Mouse (Mus musculus): ENCODE measurements around the gene Sf3a2. TPM values are rescaled to one million over a fixed set of nuclear protein-coding genes. Genes with fewer than 3 reads are reported as not detected.
A peak's percentile ranks its signal among the peaks of the same experiment; 100 is the strongest.

The Sf3a2 gene
- polyA plus RNA-seq, 1 experiment from 2014 or later = 62.3 TPM

DNA sequence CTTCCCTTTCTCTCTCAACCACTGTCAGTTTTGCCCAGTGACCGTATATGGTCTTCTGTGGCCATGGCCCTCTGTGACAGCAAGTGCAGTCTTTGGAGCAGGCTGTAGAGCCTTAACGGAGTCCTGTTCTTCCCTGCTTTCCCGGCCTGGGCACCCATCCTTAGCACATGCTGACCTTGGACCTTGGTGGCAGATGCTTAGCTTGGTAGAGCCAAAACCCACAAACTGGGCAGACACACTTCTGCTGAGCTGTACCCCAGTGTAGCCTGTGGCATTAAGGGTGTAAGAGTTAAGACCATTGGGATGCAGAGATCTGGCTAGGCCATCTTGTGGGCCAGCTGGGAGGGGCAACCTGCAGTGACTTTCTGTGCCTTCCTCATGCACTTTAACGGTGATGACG, 24.2 kb upstream of the Sf3a2 start:
- Histone ChIP-seq H3K27ac (ENCODE audit: low read length) (peak overlapping the region; percentile 62), H3K9ac (ENCODE audit: low read depth, low read length) (no peak overlapping the region), H3K36me3 (ENCODE audit: control insufficient read depth, insufficient read depth, low read length) (peaks cover 31% of the 10 kb centered on the region), H3K9me3 (ENCODE audit: control insufficient read depth, low read length) (no peaks in the 10 kb centered on the region), H3K4me1 (ENCODE audit: control insufficient read depth, insufficient read depth, low read length) (0 out of 2 replicates have a peak, but pooled peaks cover 5% of the 10 kb centered on the region), H3K4me2 (ENCODE audit: low read depth, low read length) (no peak overlapping the region), H3K27me3 (replicated peaks; ENCODE audit: control insufficient read depth, insufficient read depth, low read length) (no peaks in the 10 kb centered on the region), H3K4me3 (ENCODE audit: low read length) (no peak overlapping the region)
- WGBS = 84% methylated on average over 5 of the region's 5 CpGs
- no peak for ATAC-seq

GRCm38 (mm10) chr10:80774549-80774948, 23.4 kb upstream of the Sf3a2 start:
- WGBS = 48% methylated on average over 2 of the region's 2 CpGs
- H3K9ac ChIP-seq (ENCODE audit: low read depth, low read length) = no peak overlapping the region

GRCm38 (mm10) chr10:80774981-80775380, 23.0 kb upstream of the Sf3a2 start:
- 91% methylated on average over 4 of the region's 4 CpGs for WGBS
- Histone ChIP-seq H3K4me3 (ENCODE audit: low read length) (no peak overlapping the region), H3K4me1 (ENCODE audit: control insufficient read depth, insufficient read depth, low read length) (0 out of 2 replicates have a peak, but pooled peaks cover 5% of the 10 kb centered on the region), H3K9me3 (ENCODE audit: control insufficient read depth, low read length) (no peaks in the 10 kb centered on the region), H3K27me3 (replicated peaks; ENCODE audit: control insufficient read depth, insufficient read depth, low read length) (no peaks in the 10 kb centered on the region), H3K4me2 (ENCODE audit: low read depth, low read length) (no peak overlapping the region), H3K9ac (ENCODE audit: low read depth, low read length) (no peak overlapping the region), H3K27ac (ENCODE audit: low read length) (no peak overlapping the region), H3K36me3 (ENCODE audit: control insufficient read depth, insufficient read depth, low read length) (peaks cover 24% of the 10 kb centered on the region)
- ATAC-seq = peak; percentile 35

More at GRCm38 (mm10) chr10:80774549-80774948, 23.4 kb upstream of the Sf3a2 start:
- Histone ChIP-seq H3K4me2 (ENCODE audit: low read depth, low read length) (no peak overlapping the region), H3K27me3 (replicated peaks; ENCODE audit: control insufficient read depth, insufficient read depth, low read length) (no peaks in the 10 kb centered on the region), H3K4me3 (ENCODE audit: low read length) (no peak overlapping the region), H3K36me3 (ENCODE audit: control insufficient read depth, insufficient read depth, low read length) (peaks cover 28% of the 10 kb centered on the region), H3K27ac (ENCODE audit: low read length) (peak overlapping the region; percentile 62), H3K9me3 (ENCODE audit: control insufficient read depth, low read length) (no peaks in the 10 kb centered on the region), H3K4me1 (ENCODE audit: control insufficient read depth, insufficient read depth, low read length) (0 out of 2 replicates have a peak, but pooled peaks cover 5% of the 10 kb centered on the region)
- peak; percentile 85 for ATAC-seq

GRCm38 (mm10) chr10:80775731-80776130, 22.3 kb upstream of the Sf3a2 start:
- H3K4me3 ChIP-seq (ENCODE audit: low read length) = no peak overlapping the region
- peaks cover 24% of the 10 kb centered on the region for H3K36me3 ChIP-seq (ENCODE audit: control insufficient read depth, insufficient read depth, low read length)
- no peaks in the 10 kb centered on the region for H3K27me3 ChIP-seq (replicated peaks; ENCODE audit: control insufficient read depth, insufficient read depth, low read length)
- 93% methylated on average over 4 of the region's 4 CpGs for WGBS
- no peak for ATAC-seq
- no peak overlapping the region for H3K9ac ChIP-seq (ENCODE audit: low read depth, low read length)
- H3K4me1 ChIP-seq (ENCODE audit: control insufficient read depth, insufficient read depth, low read length) = 0 out of 2 replicates have a peak, but pooled peaks cover 5% of the 10 kb centered on the region
- H3K4me2 ChIP-seq (ENCODE audit: low read depth, low read length) = no peak overlapping the region
- no peak overlapping the region for H3K27ac ChIP-seq (ENCODE audit: low read length)
- no peaks in the 10 kb centered on the region for H3K9me3 ChIP-seq (ENCODE audit: control insufficient read depth, low read length)

GRCm38 (mm10) chr10:80776358-80776869, 21.6 kb upstream of the Sf3a2 start:
- H3K4me3 ChIP-seq (ENCODE audit: low read length) = no peak overlapping the region
- H3K27ac ChIP-seq (ENCODE audit: low read length) = no peak overlapping the region
- H3K27me3 ChIP-seq (replicated peaks; ENCODE audit: control insufficient read depth, insufficient read depth, low read length) = no peaks in the 10 kb centered on the region
- 88% methylated on average over 6 of the region's 6 CpGs for WGBS
- no peak overlapping the region for H3K4me2 ChIP-seq (ENCODE audit: low read depth, low read length)
- H3K4me1 ChIP-seq (ENCODE audit: control insufficient read depth, insufficient read depth, low read length) = 0 out of 2 replicates have a peak, but pooled peaks cover 5% of the 10 kb centered on the region
- no peak for ATAC-seq
- H3K9me3 ChIP-seq (ENCODE audit: control insufficient read depth, low read length) = no peaks in the 10 kb centered on the region
- H3K36me3 ChIP-seq (ENCODE audit: control insufficient read depth, insufficient read depth, low read length) = peaks cover 22% of the 10 kb centered on the region
- H3K9ac ChIP-seq (ENCODE audit: low read depth, low read length) = no peak overlapping the region

DNA sequence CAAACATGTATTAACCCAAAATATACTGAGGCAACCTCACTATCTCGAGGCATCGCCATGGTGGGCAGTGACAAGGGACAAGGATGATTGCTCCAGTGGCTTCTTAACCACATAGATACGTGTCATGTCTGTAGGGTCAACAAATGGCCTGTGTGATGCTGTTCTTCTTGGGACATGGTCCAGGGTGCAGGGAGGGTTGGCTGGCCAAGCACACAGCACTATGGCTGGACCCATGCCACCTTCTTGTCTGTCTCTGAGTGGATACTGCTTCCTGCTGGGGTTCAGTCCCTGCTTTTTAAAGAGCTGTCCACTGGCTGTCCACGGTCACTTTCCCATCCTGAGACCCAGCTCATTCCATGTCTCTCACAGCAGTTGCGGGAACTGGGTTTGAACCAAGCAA, 20.9 kb upstream of the Sf3a2 start:
- WGBS = 95% methylated on average over 5 of the region's 5 CpGs
- Histone ChIP-seq H3K36me3 (ENCODE audit: control insufficient read depth, insufficient read depth, low read length) (peaks cover 18% of the 10 kb centered on the region), H3K9me3 (ENCODE audit: control insufficient read depth, low read length) (no peaks in the 10 kb centered on the region), H3K4me3 (ENCODE audit: low read length) (no peak overlapping the region), H3K27me3 (replicated peaks; ENCODE audit: control insufficient read depth, insufficient read depth, low read length) (no peaks in the 10 kb centered on the region), H3K27ac (ENCODE audit: low read length) (no peak overlapping the region), H3K4me1 (ENCODE audit: control insufficient read depth, insufficient read depth, low read length) (0 out of 2 replicates have a peak, but pooled peaks cover 5% of the 10 kb centered on the region), H3K9ac (ENCODE audit: low read depth, low read length) (no peak overlapping the region), H3K4me2 (ENCODE audit: low read depth, low read length) (no peak overlapping the region)
- ATAC-seq = no peak

DNA sequence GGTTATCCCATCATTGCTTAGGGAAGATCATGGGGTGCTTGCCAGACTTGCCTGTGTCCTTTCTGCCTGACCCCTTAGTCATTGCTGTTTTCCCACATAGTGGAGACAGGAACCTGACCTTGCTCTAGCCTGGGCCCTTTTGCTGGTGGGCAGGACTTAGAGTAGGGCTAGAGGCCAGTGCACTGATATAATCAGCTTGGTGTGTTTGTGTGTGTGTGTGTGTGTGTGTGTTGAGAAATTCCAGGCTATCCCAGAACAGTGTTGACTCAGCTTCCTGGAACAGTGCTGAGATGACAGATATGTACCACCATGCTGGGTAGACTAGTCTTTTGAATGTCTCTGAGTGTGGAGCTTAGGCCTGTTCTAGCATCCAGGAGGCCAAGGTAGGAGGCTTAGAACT, 18.4 kb upstream of the Sf3a2 start:
- Histone ChIP-seq H3K27me3 (replicated peaks; ENCODE audit: control insufficient read depth, insufficient read depth, low read length) (no peaks in the 10 kb centered on the region), H3K9ac (ENCODE audit: low read depth, low read length) (no peak overlapping the region), H3K4me1 (ENCODE audit: control insufficient read depth, insufficient read depth, low read length) (0 out of 2 replicates have a peak, but pooled peaks cover under 1% of the 10 kb centered on the region), H3K9me3 (ENCODE audit: control insufficient read depth, low read length) (no peaks in the 10 kb centered on the region), H3K27ac (ENCODE audit: low read length) (no peak overlapping the region), H3K4me2 (ENCODE audit: low read depth, low read length) (no peak overlapping the region), H3K4me3 (ENCODE audit: low read length) (no peak overlapping the region), H3K36me3 (ENCODE audit: control insufficient read depth, insufficient read depth, low read length) (peaks cover 22% of the 10 kb centered on the region)
- no peak for ATAC-seq

GRCm38 (mm10) chr10:80784302-80784701, 13.7 kb upstream of the Sf3a2 start:
- H3K9me3 ChIP-seq (ENCODE audit: control insufficient read depth, low read length) = no peaks in the 10 kb centered on the region
- ATAC-seq = no peak
- H3K4me3 ChIP-seq (ENCODE audit: low read length) = no peak overlapping the region
- no peaks in the 10 kb centered on the region for H3K4me1 ChIP-seq (ENCODE audit: control insufficient read depth, insufficient read depth, low read length)
- 98% methylated on average over 2 of the region's 2 CpGs for WGBS
- no peak overlapping the region for H3K27ac ChIP-seq (ENCODE audit: low read length)
- H3K9ac ChIP-seq (ENCODE audit: low read depth, low read length) = no peak overlapping the region
- H3K27me3 ChIP-seq (replicated peaks; ENCODE audit: control insufficient read depth, insufficient read depth, low read length) = no peaks in the 10 kb centered on the region
- H3K36me3 ChIP-seq (ENCODE audit: control insufficient read depth, insufficient read depth, low read length) = peaks cover 45% of the 10 kb centered on the region
- H3K4me2 ChIP-seq (ENCODE audit: low read depth, low read length) = no peak overlapping the region

DNA sequence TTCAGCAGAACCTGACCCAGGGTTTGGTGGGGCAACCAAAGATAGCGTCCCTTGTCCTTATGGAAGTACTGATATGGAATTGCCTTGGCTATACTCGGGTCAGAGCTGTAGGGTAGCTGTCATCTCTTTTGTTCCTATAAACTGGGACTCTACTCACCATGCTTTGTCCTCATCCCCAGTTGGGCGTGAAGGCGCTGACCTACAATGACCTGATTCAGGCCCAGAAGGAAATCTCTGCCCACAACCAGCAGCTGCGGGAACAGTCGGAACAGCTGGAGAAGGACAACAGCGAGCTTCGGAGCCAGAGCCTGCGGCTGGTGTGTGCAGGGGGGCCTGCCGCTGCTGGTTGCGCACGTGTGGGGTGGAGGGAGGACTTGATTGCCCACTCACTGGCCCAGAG, 13.1 kb upstream of the Sf3a2 start:
- no peak overlapping the region for H3K27ac ChIP-seq (ENCODE audit: low read length)
- WGBS = 88% methylated on average over 12 of the region's 12 CpGs
- H3K4me2 ChIP-seq (ENCODE audit: low read depth, low read length) = no peak overlapping the region
- H3K9ac ChIP-seq (ENCODE audit: low read depth, low read length) = no peak overlapping the region
- no peak for ATAC-seq
- no peaks in the 10 kb centered on the region for H3K4me1 ChIP-seq (ENCODE audit: control insufficient read depth, insufficient read depth, low read length)
- H3K4me3 ChIP-seq (ENCODE audit: low read length) = no peak overlapping the region
- H3K9me3 ChIP-seq (ENCODE audit: control insufficient read depth, low read length) = no peaks in the 10 kb centered on the region
- no peaks in the 10 kb centered on the region for H3K27me3 ChIP-seq (replicated peaks; ENCODE audit: control insufficient read depth, insufficient read depth, low read length)
- H3K36me3 ChIP-seq (ENCODE audit: control insufficient read depth, insufficient read depth, low read length) = peaks cover 48% of the 10 kb centered on the region

DNA sequence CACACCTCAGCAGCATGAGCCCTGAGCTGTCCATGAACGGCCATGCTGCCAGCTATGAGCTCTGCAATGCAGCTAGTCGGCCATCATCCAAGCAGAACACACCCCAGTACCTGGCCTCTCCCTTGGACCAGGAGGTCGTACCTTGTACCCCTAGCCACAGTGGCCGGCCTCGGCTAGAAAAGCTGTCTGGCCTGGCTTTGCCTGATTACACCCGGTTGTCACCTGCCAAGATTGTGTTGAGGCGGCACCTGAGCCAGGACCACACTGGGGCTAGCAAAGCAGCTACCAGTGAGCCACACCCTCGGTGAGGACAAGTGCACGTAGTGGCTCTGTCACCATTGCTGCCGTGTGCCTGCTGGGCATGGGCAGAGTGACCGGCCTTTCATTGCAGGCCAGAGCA, 12.0 kb upstream of the Sf3a2 start:
- 93% methylated on average over 11 of the region's 11 CpGs for WGBS

More for the DNA sequence above, 12.0 kb upstream of the Sf3a2 start:
- Histone ChIP-seq H3K27me3 (replicated peaks; ENCODE audit: control insufficient read depth, insufficient read depth, low read length) (no peaks in the 10 kb centered on the region), H3K36me3 (ENCODE audit: control insufficient read depth, insufficient read depth, low read length) (peaks cover 54% of the 10 kb centered on the region), H3K9ac (ENCODE audit: low read depth, low read length) (no peak overlapping the region), H3K4me3 (ENCODE audit: low read length) (no peak overlapping the region), H3K9me3 (ENCODE audit: control insufficient read depth, low read length) (no peaks in the 10 kb centered on the region), H3K4me2 (ENCODE audit: low read depth, low read length) (no peak overlapping the region), H3K27ac (ENCODE audit: low read length) (no peak overlapping the region), H3K4me1 (ENCODE audit: control insufficient read depth, insufficient read depth, low read length) (no peaks in the 10 kb centered on the region)
- ATAC-seq = no peak

Data from intestine, embryonic 16.5 days (tissue).